Mouse (Mus musculus) left cerebral cortex, postnatal 36 days (tissue): ENCODE measurements around the gene Akap14. TPM values are rescaled to one million over a fixed set of nuclear protein-coding genes. Genes with fewer than 3 reads are reported as not detected.
"Not testable (repeated sequence)": the region's sequence is repeated elsewhere in the genome, so short reads cannot be mapped to it uniquely, and the experiment has no call there.

Experiments
- DNase-seq, 2 experiments: peaks; one replicate each; pipeline ENCODE4 v3.0.0; 2021 to 2022; ENCODE audit warnings: low spot score in 2 of 2, mixed read lengths in 1 of 2
- intact Hi-C: fragments of 180-260 bp; cut with DNase I; formaldehyde crosslinking; loops from one replicate; pipeline ENCODE4 v1.15.1; 2025
- total RNA-seq, 2 experiments: library from RNA; stranded (reverse); gene quantifications; 2 replicates each; pipeline ENCODE4 v1.2.3; 2021

Akap14 gene
- not detected for total RNA-seq

GRCm38 (mm10) chrX:37168742-37169141 is at the start of gene Akap14:
TSS of gene Akap14 (minus strand) at chrX:37168842.
- DNase-seq = no peak
- intact Hi-C loops = no loop called here

DNA sequence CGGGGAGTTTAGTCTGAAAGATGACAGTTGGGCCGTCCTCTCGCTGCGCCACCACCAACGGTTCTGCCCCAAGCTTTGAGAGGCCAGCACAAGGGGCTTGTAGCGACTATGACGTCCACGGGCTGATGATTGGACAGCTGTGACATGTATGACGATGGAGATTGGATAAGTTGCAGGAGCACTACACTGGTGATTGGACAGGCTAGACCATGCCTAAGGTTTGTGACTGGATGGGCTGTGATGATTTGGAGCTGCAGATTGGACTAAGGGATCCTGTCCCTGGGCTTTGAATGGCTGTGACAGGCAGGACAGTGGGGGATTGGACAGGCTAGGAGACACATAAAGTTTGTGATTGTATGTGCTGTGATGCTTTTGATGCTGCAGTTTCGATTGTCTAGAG is 42.3 kb upstream of the Akap14 start, which contains the start of gene Gm9:
Gm9 (minus strand) TSS at position 101 of the 400 bp plus-strand sequence.
- intact Hi-C loops = no loop called here
- DNase-seq = no peak

DNA sequence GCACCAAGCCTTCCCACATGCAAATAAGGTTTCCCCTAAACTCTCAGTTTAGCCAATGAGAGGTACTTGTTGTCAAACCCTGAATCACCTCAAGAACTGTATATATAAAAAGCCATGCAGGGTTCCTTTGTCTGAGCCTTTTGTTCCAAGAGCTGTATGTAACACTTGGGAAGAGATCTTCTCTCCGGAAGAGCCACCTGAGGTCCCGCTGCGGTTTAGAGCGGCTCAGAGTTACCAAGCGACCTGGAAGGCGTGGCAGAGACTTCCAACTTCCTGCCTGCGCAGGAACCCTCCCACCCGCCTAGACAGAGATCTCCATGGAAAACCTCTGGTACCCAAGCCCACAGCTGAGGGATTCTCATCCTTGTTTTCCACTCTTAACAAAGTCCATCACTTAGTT is 30.0 kb upstream of the Akap14 start:
- no peak for DNase-seq
- intact Hi-C loops = no loop called here

DNA sequence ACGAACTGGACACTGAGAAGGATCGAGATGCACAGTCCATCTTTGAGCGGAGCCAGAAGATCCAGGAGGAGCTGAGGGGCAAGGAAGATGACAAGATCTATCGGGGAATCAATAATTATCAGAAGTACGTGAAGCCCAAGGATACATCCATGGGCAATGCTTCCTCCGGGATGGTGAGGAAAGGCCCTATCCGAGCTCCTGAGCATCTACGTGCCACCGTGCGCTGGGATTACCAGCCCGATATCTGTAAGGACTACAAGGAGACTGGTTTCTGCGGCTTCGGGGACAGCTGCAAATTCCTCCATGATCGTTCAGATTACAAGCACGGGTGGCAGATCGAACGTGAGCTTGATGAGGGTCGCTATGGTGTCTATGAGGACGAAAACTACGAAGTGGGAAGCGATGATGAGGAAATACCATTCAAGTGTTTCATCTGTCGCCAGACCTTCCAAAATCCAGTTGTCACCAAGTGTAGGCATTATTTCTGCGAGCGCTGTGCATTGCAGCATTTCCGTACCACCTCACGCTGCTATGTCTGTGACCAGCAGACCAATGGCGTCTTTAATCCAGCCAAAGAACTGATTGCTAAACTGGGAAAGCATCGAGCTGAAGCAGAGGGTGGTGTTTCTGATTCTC is 23.2 kb upstream of the Akap14 start:
- DNase-seq = peak in 1 of 2 experiments; percentile 25
- intact Hi-C loops = no loop called here

- intact Hi-C loops = no loop called here
- peak; percentile 86 for DNase-seq
Measured at GRCm38 (mm10) chrX:37191105-37191743, 22.6 kb upstream of the Akap14 start, which contains the start of the genes Ndufa1 and Rnf113a1. TSS of gene Ndufa1 (minus strand) at chrX:37191163. TSS of gene Rnf113a1 (plus strand) at chrX:37191245.

DNA sequence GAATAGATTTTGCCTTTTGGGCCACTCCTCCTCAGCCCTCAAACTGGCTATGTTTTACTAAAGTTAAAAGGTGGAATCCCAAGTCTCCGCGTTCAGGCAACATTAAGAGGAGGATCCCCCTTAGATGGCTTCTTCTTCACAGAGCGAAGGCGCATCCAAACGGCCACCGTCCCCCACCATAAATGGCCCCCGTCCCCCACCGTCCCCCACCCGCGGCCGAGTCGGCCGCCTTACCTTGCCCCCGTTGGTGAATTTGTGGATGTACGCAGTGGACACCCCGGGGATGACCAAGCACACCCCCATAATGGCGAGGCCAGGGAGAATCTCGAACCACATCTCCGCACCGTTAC is 22.1 kb upstream of the Akap14 start:
- intact Hi-C loops = no loop called here
- DNase-seq = no peak

DNA sequence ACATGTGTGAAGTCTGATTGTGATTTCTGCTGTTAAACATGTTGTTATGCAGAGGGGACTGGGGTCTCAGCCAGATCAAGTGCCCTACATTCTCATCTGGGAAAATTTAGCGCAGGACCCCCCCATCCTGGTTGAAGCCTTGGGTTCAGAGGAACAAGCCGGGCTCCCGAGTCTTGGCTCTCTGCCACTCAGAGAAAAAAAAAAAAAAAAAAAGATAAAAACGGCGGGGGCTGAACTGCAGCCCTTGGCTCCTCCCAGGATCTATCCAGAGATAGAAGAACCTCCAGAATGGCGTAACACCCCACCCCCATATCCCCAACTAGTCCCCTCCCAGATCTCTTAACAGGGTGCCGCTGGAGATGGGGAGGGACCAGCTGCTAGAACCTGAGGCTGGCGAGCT is 15.8 kb upstream of the Akap14 start:
- intact Hi-C loops, DNase-seq: not testable (repeated sequence)

DNA sequence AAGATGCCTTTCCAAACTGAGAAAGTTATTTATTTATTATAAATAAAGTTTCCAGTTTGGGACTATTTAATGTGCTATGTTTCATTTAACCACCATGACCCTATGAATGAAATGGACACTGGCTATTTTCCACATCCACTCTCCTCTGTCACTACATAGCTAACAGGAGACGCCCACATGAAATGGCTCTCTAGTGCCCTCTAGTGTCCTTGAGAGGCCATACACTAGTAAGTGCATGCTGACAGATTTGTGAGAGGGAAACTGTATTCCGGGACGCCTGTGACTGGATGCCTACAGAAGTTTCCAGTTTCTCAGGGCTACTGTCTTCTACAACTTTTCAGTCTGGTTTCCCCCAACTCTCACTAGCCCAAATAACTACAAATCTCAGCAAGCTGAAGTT is 1.6 kb downstream of the Akap14 start:
- no peak for DNase-seq
- intact Hi-C loops = no loop called here

DNA sequence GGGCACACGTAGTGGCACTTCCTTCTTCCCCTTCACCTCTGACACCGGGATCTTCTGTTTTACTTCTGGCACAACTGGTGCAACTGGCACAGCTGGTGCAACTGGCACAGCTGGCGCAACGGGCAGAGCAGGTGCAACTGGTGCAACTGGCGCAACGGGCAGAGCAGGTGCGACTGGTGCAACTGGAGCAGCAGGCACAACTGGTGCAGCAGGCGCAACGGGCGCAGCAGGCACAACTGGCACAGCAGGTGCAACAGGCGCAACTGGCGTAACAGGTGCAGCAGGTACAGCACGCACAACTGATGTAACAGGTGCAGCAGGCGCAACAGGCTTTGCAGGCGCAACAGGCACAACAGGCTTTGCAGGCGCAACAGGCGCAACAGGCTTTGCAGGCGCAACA is 5.5 kb downstream of the Akap14 start:
- intact Hi-C loops = no loop called here
- no peak for DNase-seq

DNA sequence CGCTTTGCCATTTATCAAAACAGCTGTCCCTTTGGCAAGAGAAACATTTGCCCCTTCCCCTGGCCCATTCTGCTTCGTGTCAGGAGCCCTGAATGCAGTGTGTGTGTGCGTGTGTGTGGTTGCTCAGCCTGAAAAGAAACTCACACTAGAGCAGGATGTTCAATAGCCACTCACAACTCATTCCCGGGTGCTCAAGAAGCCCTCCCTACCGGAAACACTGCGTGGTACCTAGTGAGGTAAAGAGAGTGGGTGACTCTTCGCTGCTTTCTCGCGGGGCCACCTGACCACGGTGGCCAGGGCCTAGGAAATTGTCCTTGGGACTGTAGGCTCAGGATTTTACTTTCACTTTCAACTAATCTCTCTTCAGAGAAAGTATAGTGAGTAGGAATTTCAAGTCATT is 7.5 kb downstream of the Akap14 start:
- DNase-seq = no peak
- intact Hi-C loops = no loop called here

- no peak for DNase-seq
Measured at GRCm38 (mm10) chrX:37157839-37158238, 10.8 kb downstream of the Akap14 start.

GRCm38 (mm10) chrX:37144954-37145353 is 23.7 kb downstream of the Akap14 start:
- intact Hi-C loops = no loop called here
- DNase-seq = no peak

More at GRCm38 (mm10) chrX:37157839-37158238, 10.8 kb downstream of the Akap14 start:
- intact Hi-C loops = no loop called here

GRCm38 (mm10) chrX:37144498-37144897 is 24.1 kb downstream of the Akap14 start:
- DNase-seq, intact Hi-C loops: not testable (repeated sequence)

DNA sequence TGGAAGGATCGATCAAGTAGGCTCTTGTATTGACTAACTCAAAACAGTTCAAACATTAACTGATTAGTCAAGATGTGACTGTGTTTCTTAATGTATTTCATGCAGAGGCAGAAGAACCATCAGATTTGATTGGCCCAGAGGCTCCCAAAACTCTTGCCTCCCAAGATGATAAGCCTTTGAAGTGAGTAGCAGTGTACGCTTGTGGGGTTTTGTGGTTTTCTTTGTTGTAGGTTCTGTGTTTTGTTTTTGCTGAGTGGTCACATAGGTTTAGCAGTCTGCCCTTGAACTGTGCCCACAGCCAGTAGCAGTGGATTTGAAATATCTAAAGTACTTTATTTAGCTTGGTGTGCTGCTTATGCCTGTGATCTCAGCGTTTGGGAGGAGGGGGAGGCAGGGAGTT is 26.9 kb downstream of the Akap14 start:
- intact Hi-C loops = no loop called here
- DNase-seq = no peak

- DNase-seq = peak; percentile 62 to 72
- intact Hi-C loops = loop anchor here (2.0 kb wide), 1 partner anchor 16 kb away; the partner anchor contains the start of gene Upf3b
Measured at GRCm38 (mm10) chrX:37126671-37127358, 41.8 kb downstream of the Akap14 start, which contains the start of gene Nkap. TSS of gene Nkap (plus strand) at chrX:37126795.

GRCm38 (mm10) chrX:37125511-37125910 is 43.1 kb downstream of the Akap14 start:
- intact Hi-C loops = no loop called here
- DNase-seq = no peak

DNA sequence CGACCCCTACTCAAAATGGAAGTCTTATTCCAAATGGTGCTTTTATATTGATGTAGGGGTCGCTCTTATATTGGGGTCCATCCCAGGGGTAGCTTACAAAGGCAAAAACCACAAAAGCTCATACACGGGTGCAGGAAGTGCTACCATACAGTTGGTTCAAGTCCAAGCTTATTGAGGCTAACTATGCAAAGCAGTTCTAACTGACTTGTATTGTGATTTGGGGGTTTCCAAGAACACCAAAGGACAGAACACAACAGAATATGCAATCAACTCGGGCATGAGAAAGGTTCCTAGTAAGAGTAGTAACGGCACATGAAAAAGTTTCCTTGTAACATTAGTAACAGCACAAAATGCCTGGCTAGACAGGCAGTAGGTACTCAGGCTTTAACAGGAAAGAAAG is 48.4 kb downstream of the Akap14 start:
- no peak for DNase-seq
- intact Hi-C loops = no loop called here

- intact Hi-C loops = no loop called here
Measured at GRCm38 (mm10) chrX:37119585-37119984, 49.1 kb downstream of the Akap14 start.

GRCm38 (mm10) chrX:37117085-37117484 is 51.6 kb downstream of the Akap14 start:
- DNase-seq = no peak
- intact Hi-C loops = no loop called here

More at GRCm38 (mm10) chrX:37119585-37119984, 49.1 kb downstream of the Akap14 start:
- DNase-seq = no peak

- intact Hi-C loops = loop anchor here (2.0 kb wide), 1 partner anchor 16 kb away; the partner anchor contains the start of gene Nkap
- no peak for DNase-seq
Measured at GRCm38 (mm10) chrX:37110881-37111193, 57.8 kb downstream of the Akap14 start.
